Mouse (Mus musculus) heart, embryonic 11.5 days (tissue): ENCODE measurements at regions not wholly inside any gene's neighbourhood (a gene's known extent, or its start where the extent isn't known, plus 50 kb on each side); places are given as distances from the start of the nearest gene placed in this dataset.
A peak's percentile ranks its signal among the peaks of the same experiment; 100 is the strongest.

Experiments
- ATAC-seq: fragments of 200-750 bp; cut with Nextera tagmentation; replicated peaks from 2 replicates; pipeline ENCODE4 v1.8.0; 2017; ENCODE audit warnings: moderate library complexity; ENCODE audit not compliant: insufficient number of reproducible peaks, low FRiP score, low TSS enrichment
- H3K27ac ChIP-seq: fragments of 300-500 bp; sonication (generic); 2 replicates; pipeline ENCODE4 v1.5.1; 2014; ENCODE audit warnings: mild to moderate bottlenecking, low read depth, low read length
- H3K27me3 ChIP-seq: fragments of 300-500 bp; sonication (generic); 2 replicates; pipeline ENCODE4 v1.6.1; 2014; ENCODE audit warnings: mild to moderate bottlenecking, low read length, mixed read lengths; ENCODE audit not compliant: control insufficient read depth, insufficient read depth
- H3K36me3 ChIP-seq: fragments of 300-500 bp; sonication (generic); 2 replicates; pipeline ENCODE4 v1.6.1; 2014; ENCODE audit warnings: mild to moderate bottlenecking, low read length, moderate library complexity, mixed read lengths; ENCODE audit not compliant: control insufficient read depth, insufficient read depth
- H3K4me1 ChIP-seq: fragments of 300-500 bp; sonication (generic); 2 replicates; pipeline ENCODE4 v1.6.1; 2014; ENCODE audit warnings: low read length; ENCODE audit not compliant: control insufficient read depth, insufficient read depth
- H3K4me2 ChIP-seq: fragments of 300-500 bp; sonication (generic); 2 replicates; pipeline ENCODE4 v1.6.1; 2014; ENCODE audit warnings: mild to moderate bottlenecking, moderate library complexity
- H3K4me3 ChIP-seq: fragments of 300-500 bp; sonication (generic); 2 replicates; pipeline ENCODE4 v1.5.1; 2014; ENCODE audit warnings: low read depth, low read length
- H3K9ac ChIP-seq: fragments of 300-500 bp; sonication (generic); 2 replicates; pipeline ENCODE4 v1.6.1; 2014; ENCODE audit warnings: mild to moderate bottlenecking, low read depth, low read length, moderate library complexity
- H3K9me3 ChIP-seq: fragments of 300-500 bp; sonication (generic); replicated peaks from 2 replicates; pipeline ENCODE4 v1.6.1; 2016; ENCODE audit warnings: low read length; ENCODE audit not compliant: control insufficient read depth
- WGBS: fragments of 180-500 bp; shearing (Covaris S2); extraction: QIAGEN DNeasy Blood & Tissue Kit; methylation state at CpG from one replicate; pipeline ENCODE4 v1.1.7; 2014; ENCODE audit not compliant: insufficient replicate concordance; 5-methylcytosine and 5-hydroxymethylcytosine counted together

DNA sequence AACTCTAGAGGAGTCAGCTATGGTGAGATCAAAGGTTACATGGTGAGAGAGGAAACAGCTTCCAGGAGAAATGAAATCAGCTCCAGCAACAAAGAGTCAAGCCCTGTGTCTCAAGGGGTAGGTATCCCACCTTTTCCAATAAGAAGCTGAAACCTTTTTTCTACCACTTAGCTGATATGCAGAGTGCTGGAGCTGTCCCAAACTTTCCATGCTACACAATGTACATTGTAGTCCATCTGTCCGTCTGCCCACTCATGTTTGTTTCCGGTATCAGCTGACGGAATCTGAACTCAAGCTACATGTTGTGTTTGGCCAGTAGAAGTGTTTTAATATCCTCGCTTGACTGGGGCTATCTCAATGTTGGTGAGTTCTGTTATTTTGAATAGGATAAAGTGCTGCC lies 83.6 kb upstream of the Ngf start:
- Histone ChIP-seq H3K36me3 (no peaks in the 10 kb centered on the region), H3K9ac (no peak overlapping the region), H3K4me1 (peaks cover 4% of the 10 kb centered on the region; the same call in 1 of the 2 replicates), H3K27ac (no peak overlapping the region), H3K4me2 (no peak overlapping the region), H3K27me3 (no peaks in the 10 kb centered on the region), H3K9me3 (no peaks in the 10 kb centered on the region), H3K4me3 (no peak overlapping the region)
- no peak for ATAC-seq
- 64% methylated on average over 4 of the region's 4 CpGs for WGBS

DNA sequence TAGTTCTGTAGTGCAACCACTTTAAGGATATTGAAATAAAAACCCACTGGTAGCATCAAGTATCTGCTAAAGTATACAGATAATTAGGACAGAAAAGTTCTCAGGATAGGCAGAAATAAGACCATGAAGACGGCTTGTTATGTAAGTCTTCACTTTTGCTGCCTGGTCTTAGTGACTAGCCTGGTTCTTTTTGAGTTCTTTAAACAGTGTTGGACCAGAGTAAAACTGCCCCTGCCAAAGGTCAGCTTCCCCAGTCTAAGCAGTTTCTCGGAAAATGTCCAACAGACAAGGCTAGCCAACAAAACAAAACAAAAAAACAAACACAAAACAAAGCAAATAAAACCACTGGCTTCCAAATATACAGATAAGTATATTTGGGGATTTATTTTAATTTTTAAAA lies 85.1 kb upstream of the Ngf start:
- 67% methylated on average over 2 of the region's 2 CpGs for WGBS
- no peaks in the 10 kb centered on the region for H3K27me3 ChIP-seq
- no peak for ATAC-seq

DNA sequence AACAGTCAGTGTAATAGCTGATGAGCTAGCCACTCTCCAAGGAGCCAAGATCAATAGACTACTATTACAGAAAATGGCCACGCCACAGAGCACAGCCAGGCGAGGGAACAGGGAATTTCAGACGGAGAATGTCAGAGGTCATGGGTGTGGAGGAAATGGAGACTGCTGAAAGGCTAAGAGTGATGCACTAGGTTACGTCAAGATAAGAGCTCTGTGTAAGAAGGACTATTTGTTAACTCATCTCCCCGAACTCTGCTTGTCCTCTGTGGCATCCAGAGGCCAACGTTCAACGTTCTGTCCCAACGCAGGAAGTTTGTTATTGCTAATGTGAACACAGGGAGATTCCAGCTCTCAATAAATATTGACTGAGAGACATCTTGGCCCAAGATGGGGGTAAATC lies 86.0 kb upstream of the Ngf start:
- Histone ChIP-seq H3K4me2 (no peak overlapping the region), H3K36me3 (no peaks in the 10 kb centered on the region), H3K9ac (no peak overlapping the region), H3K9me3 (no peaks in the 10 kb centered on the region), H3K4me1 (peaks cover 4% of the 10 kb centered on the region; the same call in 1 of the 2 replicates), H3K27me3 (no peaks in the 10 kb centered on the region), H3K4me3 (no peak overlapping the region), H3K27ac (no peak overlapping the region)
- no peak for ATAC-seq
- WGBS: 22% methylated on average over 8 of the region's 8 CpGs

More for the DNA sequence above, 85.1 kb upstream of the Ngf start:
- Histone ChIP-seq H3K9me3 (no peaks in the 10 kb centered on the region), H3K4me1 (peaks cover 4% of the 10 kb centered on the region; the same call in 1 of the 2 replicates), H3K9ac (no peak overlapping the region), H3K36me3 (no peaks in the 10 kb centered on the region), H3K27ac (no peak overlapping the region), H3K4me3 (no peak overlapping the region), H3K4me2 (no peak overlapping the region)

DNA sequence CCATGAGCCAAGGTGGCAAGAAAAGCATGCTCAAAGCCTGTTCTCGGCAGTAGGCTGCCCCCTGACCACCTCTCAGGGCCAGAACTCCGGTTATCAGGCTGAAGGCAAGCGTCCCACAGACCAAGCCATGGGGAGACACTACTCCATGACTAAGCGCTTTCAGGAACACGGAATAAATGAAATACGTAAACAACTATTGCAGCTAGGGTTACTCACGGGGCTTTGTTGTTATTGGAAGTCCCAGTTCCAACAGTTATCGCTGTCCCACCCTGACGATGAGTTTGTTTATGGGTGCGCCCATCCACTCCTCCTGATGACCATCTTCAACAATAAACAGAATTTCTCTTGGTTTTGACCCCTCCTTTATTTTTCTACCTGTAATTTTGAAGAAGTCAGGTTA lies 88.0 kb upstream of the Ngf start:
- WGBS: 82% methylated on average over 10 of the region's 10 CpGs
- Histone ChIP-seq H3K4me1 (peaks cover 4% of the 10 kb centered on the region; the same call in 1 of the 2 replicates), H3K4me3 (no peak overlapping the region), H3K4me2 (no peak overlapping the region), H3K36me3 (no peaks in the 10 kb centered on the region), H3K9me3 (no peaks in the 10 kb centered on the region), H3K27me3 (no peaks in the 10 kb centered on the region), H3K9ac (no peak overlapping the region), H3K27ac (no peak overlapping the region)
- ATAC-seq: no peak

DNA sequence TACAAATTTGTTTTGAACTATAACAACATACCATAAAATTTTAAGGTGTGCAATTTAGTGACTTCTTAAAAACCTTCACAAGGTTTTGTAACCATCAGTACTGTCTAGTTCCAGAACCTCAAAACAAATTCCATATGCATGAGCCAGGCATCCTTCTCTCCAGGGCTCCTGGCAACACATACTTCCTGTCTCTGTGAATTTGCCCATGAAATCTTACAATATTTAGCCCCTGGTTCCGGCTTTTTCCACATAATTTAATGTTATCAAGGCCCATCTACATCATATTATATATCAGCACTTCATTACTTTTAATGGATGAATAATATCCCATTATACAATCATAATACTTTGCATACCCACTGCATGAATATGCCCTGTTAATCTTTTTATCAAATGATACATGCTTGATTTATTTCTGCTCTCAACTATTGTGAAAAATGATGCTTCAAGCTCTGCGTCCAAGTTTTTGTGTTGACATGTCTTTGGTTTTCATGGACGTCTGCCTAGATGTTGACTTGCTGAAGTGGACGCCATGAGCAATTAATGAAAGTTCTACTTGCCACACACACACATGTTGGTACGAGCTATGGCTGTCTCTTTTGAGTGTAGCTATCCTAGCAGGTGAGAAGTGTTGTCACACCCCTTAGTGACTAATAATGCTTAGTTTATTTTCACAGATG lies 95.2 kb upstream of the Ngf start:
- no peak for ATAC-seq

DNA sequence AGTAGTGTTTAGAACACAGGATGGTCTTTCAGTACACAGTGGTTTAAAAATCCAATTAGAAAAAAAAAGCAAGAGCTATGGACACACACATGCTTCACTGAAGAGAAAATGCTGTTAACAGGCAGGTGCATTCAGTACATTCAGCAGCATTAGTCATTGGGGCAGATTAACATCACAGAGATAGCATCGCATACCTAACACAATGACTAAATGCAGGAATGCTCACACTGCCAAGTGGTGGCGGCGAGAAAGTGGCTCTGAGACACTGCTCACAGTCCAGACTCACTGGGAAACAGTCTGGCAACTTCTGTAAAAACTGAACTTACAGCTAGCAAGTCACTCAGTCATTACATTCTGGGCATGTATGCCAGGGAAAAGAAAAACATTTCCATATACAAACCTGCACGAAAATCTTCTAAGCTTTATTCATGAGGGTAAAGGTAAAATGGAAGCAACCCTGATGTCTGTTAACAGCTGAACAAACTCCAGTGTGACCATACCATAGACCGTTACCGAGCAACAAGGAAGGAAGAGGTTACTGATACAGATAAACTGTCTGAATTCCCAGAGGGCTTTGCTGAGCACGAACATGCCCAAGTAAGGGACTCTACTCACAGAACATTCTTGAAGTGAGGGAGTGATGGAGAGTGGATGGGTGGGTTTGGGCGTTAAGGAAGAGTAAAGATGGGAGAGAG lies 97.4 kb upstream of the Ngf start:
- Histone ChIP-seq H3K27ac (no peak overlapping the region), H3K4me1 (peaks cover 3% of the 10 kb centered on the region; the same call in 1 of the 2 replicates), H3K9ac (no peak overlapping the region), H3K4me3 (no peak overlapping the region), H3K4me2 (no peak overlapping the region), H3K9me3 (no peaks in the 10 kb centered on the region), H3K27me3 (no peaks in the 10 kb centered on the region), H3K36me3 (no peaks in the 10 kb centered on the region)
- 51% methylated on average over 8 of the region's 8 CpGs for WGBS
- ATAC-seq: no peak

More for the DNA sequence above, 95.2 kb upstream of the Ngf start:
- Histone ChIP-seq H3K4me2 (no peak overlapping the region), H3K27me3 (no peaks in the 10 kb centered on the region), H3K4me3 (no peak overlapping the region), H3K36me3 (no peaks in the 10 kb centered on the region), H3K27ac (no peak overlapping the region), H3K9ac (no peak overlapping the region), H3K9me3 (no peaks in the 10 kb centered on the region), H3K4me1 (peaks cover 3% of the 10 kb centered on the region; the same call in 1 of the 2 replicates)
- WGBS: 74% methylated on average over 5 of the region's 5 CpGs

DNA sequence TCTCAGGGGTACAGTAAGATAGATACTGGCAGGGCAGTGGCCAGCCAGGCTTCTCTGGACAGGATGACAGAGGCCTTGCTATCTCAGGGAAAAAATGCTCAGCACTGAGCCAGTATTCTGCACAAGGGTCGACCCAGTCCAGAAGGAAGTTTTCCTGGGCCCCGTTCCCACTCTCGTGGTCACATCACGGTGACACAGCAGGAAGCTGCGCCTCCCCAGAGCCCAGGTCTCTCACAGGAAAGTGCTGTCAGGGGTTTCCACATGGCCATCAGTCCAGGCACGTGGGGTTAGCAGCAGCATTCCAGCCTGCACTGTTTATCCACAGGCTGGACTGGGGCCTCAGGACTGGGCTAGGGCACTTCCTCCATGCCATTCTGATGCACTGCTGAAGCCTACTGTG lies 103.5 kb upstream of the Ngf start:
- WGBS: 41% methylated on average over 6 of the region's 6 CpGs
- ATAC-seq: peak; percentile 81
- Histone ChIP-seq H3K4me2 (no peak overlapping the region), H3K9ac (no peak overlapping the region), H3K27me3 (no peaks in the 10 kb centered on the region), H3K27ac (no peak overlapping the region), H3K4me1 (no peaks in the 10 kb centered on the region), H3K36me3 (no peaks in the 10 kb centered on the region), H3K4me3 (no peak overlapping the region), H3K9me3 (no peaks in the 10 kb centered on the region)

DNA sequence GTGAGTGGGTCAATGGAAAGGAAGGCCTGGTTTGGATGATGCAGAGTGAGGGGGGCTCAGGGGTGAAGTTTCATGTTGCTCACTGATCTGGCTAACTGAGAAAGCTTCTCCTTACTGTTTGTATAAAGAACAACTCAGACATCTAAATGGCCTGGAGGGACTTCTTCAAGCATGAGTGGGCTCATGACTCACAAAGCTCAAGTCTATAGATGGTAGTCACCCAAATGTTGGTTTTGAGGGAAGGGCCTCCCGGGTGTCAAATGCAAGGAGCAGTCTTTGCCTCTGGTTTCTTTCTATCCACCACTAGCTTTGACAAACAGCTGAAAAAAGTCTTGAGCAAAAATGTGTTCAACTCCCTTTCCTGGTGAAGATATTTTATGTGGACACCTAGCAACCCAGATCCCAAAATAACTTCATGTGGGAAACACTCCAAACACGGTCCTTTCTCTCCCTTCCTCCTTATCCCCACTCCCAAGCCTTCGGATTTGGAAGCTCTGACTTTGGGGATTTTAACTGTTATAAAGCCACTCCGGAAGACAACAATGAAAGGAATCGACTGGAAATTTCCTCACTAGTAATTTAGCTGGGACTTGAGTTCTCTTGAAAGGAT lies 105.3 kb upstream of the Ngf start:
- no peak overlapping the region for H3K4me3 ChIP-seq
- no peaks in the 10 kb centered on the region for H3K9me3 ChIP-seq
- no peaks in the 10 kb centered on the region for H3K27me3 ChIP-seq
- no peaks in the 10 kb centered on the region for H3K36me3 ChIP-seq
- no peak for ATAC-seq
- H3K4me1 ChIP-seq: no peaks in the 10 kb centered on the region
- no peak overlapping the region for H3K9ac ChIP-seq
- no peak overlapping the region for H3K4me2 ChIP-seq
- WGBS: 72% methylated on average over 5 of the region's 5 CpGs
- H3K27ac ChIP-seq: no peak overlapping the region
